Mouse (Mus musculus) hindbrain, embryonic 13.5 days (tissue): ENCODE measurements around the gene Zcchc9. TPM values are rescaled to one million over a fixed set of nuclear protein-coding genes. Genes with fewer than 3 reads are reported as not detected.

Experiments
- ATAC-seq: fragments of 200-750 bp; cut with Nextera tagmentation; 2 replicates; pipeline ENCODE4 v1.8.0; 2017; ENCODE audit warnings: moderate TSS enrichment; ENCODE audit not compliant: low FRiP score
- H3K27ac ChIP-seq: fragments of 300-500 bp; sonication (generic); 2 replicates; pipeline ENCODE4 v1.5.1; 2015; ENCODE audit warnings: inconsistent platforms, mild to moderate bottlenecking, moderate library complexity
- H3K27me3 ChIP-seq: fragments of 300-500 bp; sonication (generic); 2 replicates; pipeline ENCODE4 v1.6.1; 2015; ENCODE audit warnings: mild to moderate bottlenecking, inconsistent platforms
- H3K36me3 ChIP-seq: fragments of 300-500 bp; sonication (generic); 2 replicates; pipeline ENCODE4 v1.6.1; 2015; ENCODE audit warnings: mild to moderate bottlenecking, inconsistent platforms
- H3K4me1 ChIP-seq: fragments of 300-500 bp; sonication (generic); replicated peaks from 2 replicates; pipeline ENCODE4 v1.6.1; 2015; ENCODE audit warnings: inconsistent platforms
- H3K4me2 ChIP-seq: fragments of 300-500 bp; sonication (generic); 2 replicates; pipeline ENCODE4 v1.6.1; 2015; ENCODE audit warnings: inconsistent platforms, mild to moderate bottlenecking, moderate library complexity
- H3K4me3 ChIP-seq: fragments of 300-500 bp; sonication (generic); 2 replicates; pipeline ENCODE4 v1.5.1; 2015; ENCODE audit warnings: mild to moderate bottlenecking, inconsistent platforms
- H3K9ac ChIP-seq: fragments of 300-500 bp; sonication (generic); 2 replicates; pipeline ENCODE4 v1.6.1; 2015; ENCODE audit warnings: mild to moderate bottlenecking, inconsistent platforms
- H3K9me3 ChIP-seq: fragments of 300-500 bp; sonication (generic); 2 replicates; pipeline ENCODE4 v1.6.1; 2016; ENCODE audit warnings: inconsistent platforms
- WGBS: fragments of 180-500 bp; shearing (Covaris S2); methylation state at CpG from one replicate; pipeline ENCODE4 v1.1.7; 2015; 5-methylcytosine and 5-hydroxymethylcytosine counted together
- polyA plus RNA-seq: library from polyadenylated mRNA; unstranded; fragments of >200 nt; fragmentation: Nextera tagmentation; extraction: Ambion mirVana; gene quantifications from 2 replicates; pipeline ENCODE4 v1.2.1, GENCODE M21; 2015

The Zcchc9 gene
- polyA plus RNA-seq, result 20.9 and 21.1 TPM in 2 replicates

DNA sequence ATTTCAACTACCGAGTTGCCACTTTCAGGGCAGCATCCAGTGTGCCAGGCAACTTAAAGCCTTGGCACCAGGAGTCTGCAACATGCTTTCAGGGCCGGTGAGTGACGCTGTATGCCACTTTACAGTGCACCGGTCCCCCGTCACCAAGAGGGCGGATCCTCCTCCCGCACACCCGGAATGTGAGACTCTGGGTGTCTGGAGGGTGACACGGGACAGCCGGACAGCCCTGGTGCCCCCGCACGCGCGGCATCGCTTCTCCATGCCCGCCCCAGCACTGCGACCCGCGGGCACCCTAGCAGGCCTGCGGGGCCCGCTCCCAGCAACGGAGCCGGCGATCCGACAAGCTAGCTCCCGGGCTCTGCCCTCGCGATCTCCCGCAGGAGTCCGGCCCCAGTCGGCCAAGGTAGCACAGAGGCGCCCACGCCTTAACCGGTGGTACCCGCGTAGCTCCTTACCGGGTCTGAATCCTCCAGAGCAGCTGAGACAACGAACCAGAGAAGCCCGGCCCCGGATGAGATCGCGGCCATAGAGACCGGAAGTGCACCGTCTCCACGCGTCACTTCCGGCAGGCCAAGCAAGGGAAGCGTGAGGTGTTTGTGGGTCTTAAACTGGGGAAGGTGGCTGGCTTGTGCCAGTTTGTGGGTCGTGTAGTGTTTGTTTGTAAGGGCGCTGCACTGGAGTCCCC is at the start of gene Zcchc9:
Gene Zcchc9 (minus strand): TSS at position 551 of the 685 bp plus-strand sequence.
- Histone ChIP-seq H3K9me3 (no peaks in the 10 kb centered on the region), H3K9ac (peak within 1 kb of the TSS; percentile 98), H3K4me3 (peak within 1 kb of the TSS; percentile 88), H3K36me3 (peaks cover 17% of the 10 kb centered on the region), H3K4me1 (peaks cover 13% of the 10 kb centered on the region), H3K27ac (peak within 1 kb of the TSS; percentile 97), H3K4me2 (peak within 1 kb of the TSS; percentile 61), H3K27me3 (no peaks in the 10 kb centered on the region)
- under 1% methylated on average over 50 of the region's 50 CpGs for WGBS
- ATAC-seq, result peak; percentile 100

DNA sequence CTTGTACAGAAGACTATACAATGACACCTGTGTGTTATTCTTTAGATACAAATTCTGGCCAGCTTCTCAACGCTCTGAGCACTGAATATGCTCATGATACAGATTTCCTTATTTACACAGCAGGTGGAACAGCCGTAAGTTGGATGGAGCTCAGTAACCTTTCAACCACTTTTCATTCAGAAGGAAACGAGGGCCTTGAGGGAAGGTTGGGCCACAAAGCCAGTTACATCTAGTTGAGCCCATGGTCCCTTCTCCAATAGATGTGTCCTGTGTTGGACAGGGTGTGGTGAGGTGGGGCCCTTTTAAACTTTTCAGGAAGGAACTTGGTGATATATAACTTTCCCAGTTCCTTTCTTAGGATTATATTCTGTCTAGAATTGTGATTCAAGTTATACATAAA is 46.9 kb upstream of the Zcchc9 start:
- Histone ChIP-seq H3K4me1 (no peaks in the 10 kb centered on the region), H3K4me2 (no peak overlapping the region), H3K4me3 (no peak overlapping the region), H3K27ac (no peak overlapping the region), H3K27me3 (no peaks in the 10 kb centered on the region), H3K36me3 (no peaks in the 10 kb centered on the region), H3K9me3 (no peaks in the 10 kb centered on the region), H3K9ac (no peak overlapping the region)
- 85% methylated on average over 3 of the region's 3 CpGs for WGBS
- no peak for ATAC-seq

DNA sequence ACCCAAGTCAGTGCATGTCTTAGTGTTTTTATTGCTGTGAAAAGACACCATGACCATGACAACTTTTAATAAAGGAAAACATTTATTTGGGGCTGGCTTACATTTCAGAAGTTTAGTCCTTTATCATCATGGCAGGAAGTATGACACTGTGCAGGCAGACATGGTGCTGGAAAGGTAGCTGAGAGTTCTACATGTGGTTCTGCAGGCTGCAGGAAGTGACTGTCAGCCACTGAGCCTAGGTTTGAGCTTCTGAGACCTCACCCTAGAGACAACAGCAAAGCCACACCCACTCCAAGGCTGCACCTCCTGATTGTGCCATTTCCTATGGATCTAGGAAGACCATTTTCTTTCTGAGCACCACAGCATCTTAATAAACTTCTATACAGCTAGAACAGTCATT is 20.4 kb upstream of the Zcchc9 start:
- Histone ChIP-seq H3K36me3 (no peaks in the 10 kb centered on the region), H3K9ac (no peak overlapping the region), H3K4me3 (no peak overlapping the region), H3K4me2 (no peak overlapping the region), H3K27ac (no peak overlapping the region), H3K27me3 (no peaks in the 10 kb centered on the region), H3K4me1 (no peaks in the 10 kb centered on the region), H3K9me3 (no peaks in the 10 kb centered on the region)
- no peak for ATAC-seq

- no peaks in the 10 kb centered on the region for H3K27me3 ChIP-seq
- no peak overlapping the region for H3K4me3 ChIP-seq
- WGBS, result 85% methylated on average over 2 of the region's 2 CpGs
- no peaks in the 10 kb centered on the region for H3K36me3 ChIP-seq
- H3K4me2 ChIP-seq, result no peak overlapping the region
- H3K4me1 ChIP-seq, result no peaks in the 10 kb centered on the region
- ATAC-seq, result no peak
- H3K9ac ChIP-seq, result no peak overlapping the region
- no peak overlapping the region for H3K27ac ChIP-seq
- no peaks in the 10 kb centered on the region for H3K9me3 ChIP-seq
Observed at GRCm38 (mm10) chr13:91826066-91826465, 18.6 kb upstream of the Zcchc9 start.

- Histone ChIP-seq H3K27ac (no peak overlapping the region), H3K4me2 (no peak overlapping the region), H3K9me3 (no peaks in the 10 kb centered on the region), H3K4me3 (no peak overlapping the region), H3K36me3 (no peaks in the 10 kb centered on the region), H3K9ac (no peak overlapping the region), H3K4me1 (no peaks in the 10 kb centered on the region), H3K27me3 (no peaks in the 10 kb centered on the region)
- WGBS, result 72% methylated on average over 4 of the region's 4 CpGs
- ATAC-seq, result no peak
Observed at GRCm38 (mm10) chr13:91824845-91825550, 17.5 kb upstream of the Zcchc9 start.

DNA sequence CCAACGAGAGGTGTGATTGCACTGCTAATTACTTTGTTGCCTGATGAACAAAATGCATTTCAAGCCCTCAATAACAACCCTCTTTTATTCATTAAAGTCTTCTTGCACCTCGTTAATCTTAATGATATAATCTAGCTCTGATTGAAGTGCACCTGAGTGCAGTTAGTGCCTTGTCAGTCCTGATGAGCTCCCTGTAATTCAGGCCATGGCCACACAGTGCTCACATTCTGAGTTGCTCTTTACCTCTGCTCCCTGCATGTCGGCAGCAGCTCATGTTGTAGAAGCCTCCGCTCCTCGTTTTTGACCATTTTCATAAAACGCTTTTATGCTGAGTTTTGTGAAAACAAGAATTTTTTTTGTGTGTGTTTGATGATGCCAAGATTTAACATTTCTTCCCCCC is 16.2 kb upstream of the Zcchc9 start:
- ATAC-seq, result no peak
- Histone ChIP-seq H3K4me3 (no peak overlapping the region), H3K27me3 (no peaks in the 10 kb centered on the region), H3K4me2 (no peak overlapping the region), H3K27ac (no peak overlapping the region), H3K4me1 (no peaks in the 10 kb centered on the region), H3K36me3 (no peaks in the 10 kb centered on the region), H3K9me3 (no peaks in the 10 kb centered on the region), H3K9ac (no peak overlapping the region)
- WGBS, result 82% methylated on average over 6 of the region's 6 CpGs

GRCm38 (mm10) chr13:91814670-91815069 is 7.2 kb upstream of the Zcchc9 start:
- H3K27me3 ChIP-seq, result no peaks in the 10 kb centered on the region
- peaks cover 8% of the 10 kb centered on the region; the same call in 1 of the 2 replicates for H3K9me3 ChIP-seq
- no peak overlapping the region for H3K27ac ChIP-seq
- WGBS, result 94% methylated on average over 5 of the region's 5 CpGs
- no peaks in the 10 kb centered on the region for H3K4me1 ChIP-seq
- H3K9ac ChIP-seq, result no peak overlapping the region
- ATAC-seq, result no peak
- H3K4me2 ChIP-seq, result no peak overlapping the region
- no peak overlapping the region for H3K4me3 ChIP-seq
- H3K36me3 ChIP-seq, result no peaks in the 10 kb centered on the region

- no peak overlapping the region for H3K4me3 ChIP-seq
- H3K27ac ChIP-seq, result no peak overlapping the region
- no peak overlapping the region for H3K9ac ChIP-seq
- H3K27me3 ChIP-seq, result no peaks in the 10 kb centered on the region
- peaks cover 13% of the 10 kb centered on the region for H3K4me1 ChIP-seq
- H3K9me3 ChIP-seq, result peaks cover 8% of the 10 kb centered on the region; the same call in 1 of the 2 replicates
- H3K36me3 ChIP-seq, result peaks cover 14% of the 10 kb centered on the region
- H3K4me2 ChIP-seq, result no peak overlapping the region
- WGBS, result 43% methylated on average over 2 of the region's 2 CpGs
- ATAC-seq, result no peak
Observed at GRCm38 (mm10) chr13:91809476-91809875, 2.0 kb upstream of the Zcchc9 start.

DNA sequence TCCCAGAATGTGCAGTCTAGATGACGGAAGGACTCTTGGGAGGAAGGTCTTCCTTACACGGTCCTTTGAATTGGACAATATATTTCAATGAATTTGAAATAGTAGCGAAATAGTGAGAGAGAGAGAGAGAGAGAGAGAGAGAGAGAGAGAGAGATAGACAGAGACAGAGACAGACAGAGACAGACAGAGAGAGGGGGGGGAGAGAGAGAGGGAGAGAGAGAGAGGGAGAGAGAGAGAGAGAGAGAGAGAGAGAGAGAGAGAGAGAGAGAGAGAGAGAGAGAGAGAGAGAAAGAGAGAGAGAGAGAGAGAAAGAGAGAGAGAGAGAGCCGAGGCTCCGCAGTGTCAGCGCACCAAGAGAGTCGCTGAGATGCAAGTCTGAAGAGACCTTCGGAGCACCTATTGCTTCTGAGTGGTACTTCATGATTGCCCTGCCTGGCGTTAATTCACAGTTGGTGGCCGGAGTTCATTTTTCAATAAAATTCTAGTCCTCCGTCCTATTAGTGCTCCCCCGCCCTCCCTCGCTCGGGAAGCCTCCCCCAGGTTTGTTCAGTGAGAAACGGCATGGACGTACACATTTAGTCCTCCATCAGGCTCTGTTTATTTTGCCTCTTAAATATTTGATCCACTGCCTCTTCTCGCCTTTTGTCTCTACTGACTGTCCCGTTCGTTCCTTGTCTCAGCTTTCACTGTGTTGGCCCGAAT is 520 bp upstream of the Zcchc9 start:
- H3K27ac ChIP-seq, result peak overlapping the region; percentile 97
- peak overlapping the region; percentile 98 for H3K9ac ChIP-seq
- peaks cover 13% of the 10 kb centered on the region for H3K4me1 ChIP-seq
- 0 out of 2 replicates have a peak, but pooled peaks have one; percentile 30 for ATAC-seq
- H3K4me2 ChIP-seq, result peak overlapping the region; percentile 61
- no peaks in the 10 kb centered on the region for H3K9me3 ChIP-seq
- H3K4me3 ChIP-seq, result peak overlapping the region; percentile 88
- no peaks in the 10 kb centered on the region for H3K27me3 ChIP-seq
- H3K36me3 ChIP-seq, result peaks cover 17% of the 10 kb centered on the region
- WGBS, result 34% methylated on average over 20 of the region's 20 CpGs

DNA sequence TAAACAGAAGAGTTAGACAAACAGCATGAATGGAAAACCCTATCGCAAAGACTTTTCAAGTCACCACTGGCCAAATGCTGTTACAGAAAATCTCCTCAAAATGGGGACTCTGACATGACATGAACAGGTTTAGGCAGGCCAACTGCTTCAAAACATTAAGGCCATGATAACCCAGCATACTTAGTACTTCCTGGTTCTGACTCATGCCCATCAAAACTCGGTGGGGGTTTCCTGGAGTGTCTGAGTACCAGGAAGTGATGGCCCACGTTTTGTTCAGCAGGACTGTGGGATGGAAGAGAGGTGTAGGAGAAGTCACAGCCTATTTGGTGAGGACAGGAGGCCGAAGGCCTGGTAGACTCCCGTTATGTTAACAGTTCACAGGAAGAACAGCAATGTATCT is 5.8 kb downstream of the Zcchc9 start:
- Histone ChIP-seq H3K4me2 (no peak overlapping the region), H3K27ac (no peak overlapping the region), H3K27me3 (no peaks in the 10 kb centered on the region), H3K4me3 (no peak overlapping the region), H3K4me1 (peaks cover 5% of the 10 kb centered on the region), H3K9me3 (no peaks in the 10 kb centered on the region), H3K9ac (no peak overlapping the region), H3K36me3 (peaks cover 63% of the 10 kb centered on the region)
- 88% methylated on average over 5 of the region's 5 CpGs for whole genome bisulfite sequencing
- no peak for ATAC-seq

- ATAC-seq, result no peak
- H3K4me3 ChIP-seq, result no peak overlapping the region
- WGBS, result 90% methylated on average over 10 of the region's 10 CpGs
- no peaks in the 10 kb centered on the region for H3K9me3 ChIP-seq
- H3K36me3 ChIP-seq, result peaks cover 76% of the 10 kb centered on the region
- H3K27ac ChIP-seq, result no peak overlapping the region
- no peaks in the 10 kb centered on the region for H3K27me3 ChIP-seq
- no peak overlapping the region for H3K9ac ChIP-seq
- no peaks in the 10 kb centered on the region for H3K4me1 ChIP-seq
- no peak overlapping the region for H3K4me2 ChIP-seq
Observed at GRCm38 (mm10) chr13:91797442-91797841, 10.1 kb downstream of the Zcchc9 start.

DNA sequence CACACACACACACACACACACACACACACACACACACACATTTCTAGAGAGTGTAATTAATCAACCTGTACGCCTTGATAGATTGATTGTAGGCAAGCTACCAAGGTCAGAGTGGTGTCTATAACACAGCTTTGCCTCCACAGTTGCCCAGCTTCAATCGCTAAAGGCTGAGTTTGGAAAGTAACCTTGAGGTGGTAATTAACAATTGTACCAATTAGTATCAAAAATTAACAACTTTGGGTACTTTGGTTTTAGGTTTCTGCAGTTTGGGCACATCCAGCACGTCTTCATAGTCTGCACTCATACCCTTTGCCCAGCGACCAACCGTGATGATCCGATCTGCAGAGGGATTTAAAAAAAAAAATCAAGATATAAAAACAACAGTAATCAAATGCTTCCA is 10.6 kb downstream of the Zcchc9 start:
- H3K27me3 ChIP-seq, result no peaks in the 10 kb centered on the region
- H3K9ac ChIP-seq, result no peak overlapping the region
- H3K36me3 ChIP-seq, result peaks cover 76% of the 10 kb centered on the region
- no peak for ATAC-seq
- no peak overlapping the region for H3K4me3 ChIP-seq
- no peaks in the 10 kb centered on the region for H3K9me3 ChIP-seq
- H3K4me1 ChIP-seq, result no peaks in the 10 kb centered on the region
- no peak overlapping the region for H3K4me2 ChIP-seq
- 92% methylated on average over 6 of the region's 6 CpGs for WGBS
- H3K27ac ChIP-seq, result no peak overlapping the region
